In genomic region chr1:20133636-20134035, GRCm38 (mm10) we compare ENCODE assay signal across 28 mouse cellular contexts.
DNase-seq lines count a peak whose midpoint lies in the region; ATAC-seq and TF ChIP-seq lines count a peak whose summit lies in the region.
"Had no signal": no experiment of that assay in that cellular context is flagged by ENCODE, and none has a peak within 500 bp of the region (broad histone marks: within the 10 kb centered on the region; RNA-seq: fewer than 3 reads in every experiment).

No protein-coding gene starts in this region.

- no peak overlapping the region for H3K4me2 ChIP-seq in forebrain, postnatal 0 days (ENCODE audit: low read depth)
- H3K4me2 ChIP-seq in liver, embryonic 13.5 days = no peak overlapping the region
- no peak overlapping the region for H3K4me2 ChIP-seq in liver, postnatal 0 days (ENCODE audit: low read depth, low read length)
- no peak overlapping the region for H3K4me2 ChIP-seq in midbrain, embryonic 11.5 days
- no peak overlapping the region for H3K4me2 ChIP-seq in midbrain, embryonic 13.5 days (replicated peaks)
- H3K4me2 ChIP-seq: embryonic facial prominence, embryonic 13.5 days; embryonic facial prominence, embryonic 15.5 days; forebrain, embryonic 13.5 days; forebrain, embryonic 15.5 days had no signal

- no peaks in the 10 kb centered on the region for H3K36me3 ChIP-seq in forebrain, embryonic 10.5 days (replicated peaks)
- H3K36me3 ChIP-seq in forebrain, postnatal 0 days (ENCODE audit: insufficient read depth) = no peaks in the 10 kb centered on the region
- H3K36me3 ChIP-seq in liver, embryonic 13.5 days = no peaks in the 10 kb centered on the region
- no peaks in the 10 kb centered on the region for H3K36me3 ChIP-seq in liver, postnatal 0 days (replicated peaks; ENCODE audit: insufficient read depth, low read length)
- H3K36me3 ChIP-seq in midbrain, embryonic 11.5 days (ENCODE audit: control insufficient read depth, insufficient read depth, low read length) = no peaks in the 10 kb centered on the region
- no peaks in the 10 kb centered on the region for H3K36me3 ChIP-seq in midbrain, embryonic 13.5 days
- H3K36me3 ChIP-seq: embryonic facial prominence, embryonic 13.5 days; embryonic facial prominence, embryonic 15.5 days; forebrain, embryonic 15.5 days; G1E had no signal

- no peak for TF ChIP-seq EP300 in liver, postnatal 0 days (IDR thresholded peaks at IDR 0.05; ENCODE audit: low read depth)

- H3K9ac ChIP-seq in forebrain, postnatal 0 days = no peak overlapping the region
- no peak overlapping the region for H3K9ac ChIP-seq in liver, embryonic 13.5 days
- no peak overlapping the region for H3K9ac ChIP-seq in liver, postnatal 0 days (replicated peaks)
- no peak overlapping the region for H3K9ac ChIP-seq in midbrain, embryonic 11.5 days (ENCODE audit: low read length)
- no peak overlapping the region for H3K9ac ChIP-seq in midbrain, embryonic 13.5 days (replicated peaks)
- H3K9ac ChIP-seq: embryonic facial prominence, embryonic 13.5 days; embryonic facial prominence, embryonic 15.5 days; forebrain, embryonic 13.5 days; forebrain, embryonic 15.5 days had no signal

- no peaks in the 10 kb centered on the region for H3K9me3 ChIP-seq in forebrain, embryonic 10.5 days
- H3K9me3 ChIP-seq in forebrain, postnatal 0 days (ENCODE audit: low read length) = no peaks in the 10 kb centered on the region
- no peaks in the 10 kb centered on the region for H3K9me3 ChIP-seq in liver, embryonic 13.5 days (replicated peaks)
- H3K9me3 ChIP-seq in liver, postnatal 0 days (ENCODE audit: low read length) = no peaks in the 10 kb centered on the region
- no peaks in the 10 kb centered on the region for H3K9me3 ChIP-seq in midbrain, embryonic 11.5 days (ENCODE audit: control insufficient read depth, low read length)
- H3K9me3 ChIP-seq in midbrain, embryonic 13.5 days = no peaks in the 10 kb centered on the region
- H3K9me3 ChIP-seq: embryonic facial prominence, embryonic 13.5 days; embryonic facial prominence, embryonic 15.5 days; forebrain, embryonic 13.5 days; forebrain, embryonic 15.5 days had no signal

- H3K27me3 ChIP-seq in forebrain, embryonic 10.5 days (ENCODE audit: poor library complexity, severe bottlenecking) = peaks cover 5% of the 10 kb centered on the region; the same call in 1 of the 2 replicates
- no peaks in the 10 kb centered on the region for H3K27me3 ChIP-seq in forebrain, postnatal 0 days (ENCODE audit: insufficient read depth, low read length)
- no peaks in the 10 kb centered on the region for H3K27me3 ChIP-seq in liver, embryonic 13.5 days
- no peaks in the 10 kb centered on the region for H3K27me3 ChIP-seq in liver, postnatal 0 days (ENCODE audit: insufficient read depth, low read length)
- H3K27me3 ChIP-seq in midbrain, embryonic 11.5 days (ENCODE audit: control insufficient read depth, insufficient read depth, low read length) = peaks cover 7% of the 10 kb centered on the region
- peaks cover 36% of the 10 kb centered on the region for H3K27me3 ChIP-seq in midbrain, embryonic 13.5 days
- H3K27me3 ChIP-seq: CH12.LX; embryonic facial prominence, embryonic 15.5 days; forebrain, embryonic 13.5 days; forebrain, embryonic 15.5 days; Patski had no signal

- no peak for TF ChIP-seq CTCF in forebrain, postnatal 0 days (IDR thresholded peaks at IDR 0.05; ENCODE audit: low read depth)
- no peak for TF ChIP-seq CTCF in liver, postnatal 0 days (IDR thresholded peaks at IDR 0.05; ENCODE audit: low read depth)

- no peak for DNase-seq in forebrain, embryonic 10.5 days (ENCODE audit: extremely low spot score, low spot score)
- no peak for DNase-seq in forebrain, postnatal 0 days
- DNase-seq in liver, embryonic 13.5 days = no peak
- DNase-seq in liver, postnatal 0 days = no peak
- peak; percentile 69 for DNase-seq in midbrain, embryonic 11.5 days (ENCODE audit: low spot score, missing footprints)
- peak; percentile 42 for DNase-seq in retina, postnatal 1 day
- no peak for DNase-seq in natural killer cell, adult 2 months (ENCODE audit: low spot score in 2 of 2)
- DNase-seq: adrenal gland, adult 8-10 months; adrenal gland, postnatal 14 days; adrenal gland, postnatal 36 days; B cell, adult 2 months; cerebellum, adult 11 months; cerebellum, adult 18-20 months; cerebellum, adult 8-10 months; cerebellum, adult 9-11 months; cerebellum, postnatal 14 days; cerebellum, postnatal 36 days had no signal

- peak overlapping the region; percentile 11; the same call in 1 of the 2 replicates for H3K27ac ChIP-seq in forebrain, embryonic 10.5 days
- no peak overlapping the region for H3K27ac ChIP-seq in forebrain, postnatal 0 days (ENCODE audit: low read depth, low read length)
- no peak overlapping the region for H3K27ac ChIP-seq in liver, embryonic 13.5 days
- H3K27ac ChIP-seq in liver, postnatal 0 days (ENCODE audit: low read depth) = no peak overlapping the region
- no peak overlapping the region for H3K27ac ChIP-seq in midbrain, embryonic 11.5 days (ENCODE audit: low read depth, low read length)
- no peak overlapping the region for H3K27ac ChIP-seq in midbrain, embryonic 13.5 days
- H3K27ac ChIP-seq: embryonic facial prominence, embryonic 13.5 days; embryonic facial prominence, embryonic 15.5 days; forebrain, embryonic 13.5 days; forebrain, embryonic 15.5 days had no signal

- H3K4me3 ChIP-seq in forebrain, embryonic 10.5 days = no peak overlapping the region
- H3K4me3 ChIP-seq in forebrain, postnatal 0 days (ENCODE audit: low read depth, low read length) = no peak overlapping the region
- H3K4me3 ChIP-seq in liver, embryonic 13.5 days (replicated peaks) = no peak overlapping the region
- no peak overlapping the region for H3K4me3 ChIP-seq in liver, postnatal 0 days (ENCODE audit: low read depth, low read length)
- no peak overlapping the region for H3K4me3 ChIP-seq in midbrain, embryonic 11.5 days (ENCODE audit: low read depth, low read length)
- H3K4me3 ChIP-seq in midbrain, embryonic 13.5 days (replicated peaks) = no peak overlapping the region
- H3K4me3 ChIP-seq: embryonic facial prominence, embryonic 13.5 days; embryonic facial prominence, embryonic 15.5 days; erythroblast, embryonic 14.5 days; forebrain, embryonic 13.5 days; forebrain, embryonic 15.5 days had no signal

- no peak for ATAC-seq in forebrain, postnatal 0 days
- ATAC-seq in liver, embryonic 13.5 days (ENCODE audit: low read depth) = peak; percentile 63
- no peak for ATAC-seq in liver, postnatal 0 days
- no peak for ATAC-seq in midbrain, embryonic 11.5 days (ENCODE audit: low FRiP score)
- ATAC-seq in midbrain, embryonic 13.5 days = no peak
- ATAC-seq: activated CD4-positive, CD25-positive, alpha-beta regulatory T cell, adult 4 months; CD4-positive, CD25-positive, alpha-beta regulatory T cell, adult 4 months; forebrain, embryonic 13.5 days; forebrain, embryonic 15.5 days; Patski had no signal

- 95% methylated on average over 4 of the region's 4 CpGs for WGBS in forebrain, embryonic 10.5 days
- 93% methylated on average over 4 of the region's 4 CpGs for WGBS in forebrain, postnatal 0 days
- 59% methylated on average over 4 of the region's 4 CpGs for WGBS in liver, embryonic 13.5 days (ENCODE audit: insufficient replicate concordance)
- 83% methylated on average over 4 of the region's 4 CpGs for WGBS in liver, postnatal 0 days (ENCODE audit: insufficient replicate concordance)
- 79% methylated on average over 4 of the region's 4 CpGs for WGBS in midbrain, embryonic 11.5 days
- WGBS in midbrain, embryonic 13.5 days = 85% methylated on average over 4 of the region's 4 CpGs

- H3K4me1 ChIP-seq in forebrain, embryonic 10.5 days = peaks cover 17% of the 10 kb centered on the region; the same call in 1 of the 2 replicates
- no peaks in the 10 kb centered on the region for H3K4me1 ChIP-seq in forebrain, postnatal 0 days (ENCODE audit: insufficient read depth)
- H3K4me1 ChIP-seq in liver, embryonic 13.5 days (replicated peaks) = no peaks in the 10 kb centered on the region
- no peaks in the 10 kb centered on the region for H3K4me1 ChIP-seq in liver, postnatal 0 days (ENCODE audit: insufficient read depth)
- no peaks in the 10 kb centered on the region for H3K4me1 ChIP-seq in midbrain, embryonic 11.5 days (ENCODE audit: control insufficient read depth, insufficient read depth, low read length)
- peaks cover 10% of the 10 kb centered on the region; the same call in 1 of the 2 replicates for H3K4me1 ChIP-seq in midbrain, embryonic 13.5 days (replicated peaks)
- H3K4me1 ChIP-seq: forebrain, embryonic 13.5 days; forebrain, embryonic 15.5 days had no signal

Comparison
In these comparisons a context has a peak if more than half of its experiments do, and no peak if none do; other contexts are left out.
1. DNase-seq: peak in midbrain, embryonic 11.5 days (single experiment) and retina, postnatal 1 day (single experiment); none in forebrain, embryonic 10.5 days (single experiment), forebrain, postnatal 0 days (single experiment), liver, embryonic 13.5 days (single experiment), liver, postnatal 0 days (single experiment) and natural killer cell, adult 2 months (0 of 2).